Mouse (Mus musculus) kidney, postnatal 25 days (tissue): ENCODE measurements around the gene Clic1.

Source experiments
- DNase-seq, 2 experiments: peaks; one replicate each; pipeline ENCODE4 v3.0.0; 2021; ENCODE audit warnings: mixed read lengths in 2 of 2

The Clic1 gene

GRCm38 (mm10) chr17:35045807-35046680 lies 3.7 kb upstream of the Clic1 start:
- DNase-seq, result peak in 1 of 2 experiments; percentile 43

- peak; percentile 98 to 99 for DNase-seq
These were observed 2.9 kb upstream of the Clic1 start, which contains the start of gene Msh5 for GRCm38 (mm10) chr17:35046681-35047455. TSS of gene Msh5 (minus strand) at chr17:35046745.

- DNase-seq, result peak; percentile 62 to 79
These were observed 2.1 kb upstream of the Clic1 start for GRCm38 (mm10) chr17:35047688-35048087.

- DNase-seq, result peak in 1 of 2 experiments; percentile 44
These were observed 1.4 kb upstream of the Clic1 start for GRCm38 (mm10) chr17:35048149-35048931.

GRCm38 (mm10) chr17:35048932-35049440 lies 780 bp upstream of the Clic1 start:
- DNase-seq, result peak in 1 of 2 experiments; percentile 23

- peak; percentile 84 to 91 for DNase-seq
These were observed 472 bp downstream of the Clic1 start for GRCm38 (mm10) chr17:35050126-35050750.

GRCm38 (mm10) chr17:35051156-35052086 lies 1.7 kb downstream of the Clic1 start:
- DNase-seq, result peak; percentile 83 to 90

- peak in 1 of 2 experiments; percentile 28 for DNase-seq
These were observed 2.6 kb downstream of the Clic1 start for GRCm38 (mm10) chr17:35052271-35052798.

GRCm38 (mm10) chr17:35055691-35056495 lies 6.1 kb downstream of the Clic1 start:
- peak in 1 of 2 experiments; percentile 51 for DNase-seq

GRCm38 (mm10) chr17:35057090-35057489 lies 7.3 kb downstream of the Clic1 start:
- no peak for DNase-seq

GRCm38 (mm10) chr17:35058316-35058715 lies 8.6 kb downstream of the Clic1 start:
- no peak for DNase-seq

GRCm38 (mm10) chr17:35058911-35059892 lies 9.4 kb downstream of the Clic1 start, which contains the start of gene Ddah2:
TSS of gene Ddah2 (plus strand) at chr17:35059035.
- DNase-seq, result peak; percentile 93 to 95

GRCm38 (mm10) chr17:35060071-35060470 lies 10.3 kb downstream of the Clic1 start:
- DNase-seq, result peak in 1 of 2 experiments; percentile 50

- peak; percentile 47 to 58 for DNase-seq
These were observed 11.1 kb downstream of the Clic1 start for GRCm38 (mm10) chr17:35060737-35061297.

- DNase-seq, result peak in 1 of 2 experiments; percentile 23
These were observed 11.5 kb downstream of the Clic1 start for GRCm38 (mm10) chr17:35061299-35061698.

GRCm38 (mm10) chr17:35063466-35063865 lies 13.7 kb downstream of the Clic1 start:
- no peak for DNase-seq

- DNase-seq, result no peak
These were observed 14.7 kb downstream of the Clic1 start for GRCm38 (mm10) chr17:35064378-35064877.
